Mouse (Mus musculus) embryonic fibroblast, embryonic 13.5 days (primary cell): Measurements from ENCODE around the gene Llgl2. TPM values are rescaled to one million over a fixed set of nuclear protein-coding genes. Genes with fewer than 3 reads are reported as not detected.
A peak's percentile ranks its signal among the peaks of the same experiment; 100 is the strongest.

ENCODE experiments used
- H3K27ac ChIP-seq: 2 replicates; pipeline ENCODE4 v1.5.1; 2012; ENCODE audit warnings: low read length, control low read depth, inconsistent platforms; ENCODE audit not compliant: insufficient read depth
- H3K4me1 ChIP-seq: 2 replicates; pipeline ENCODE4 v1.6.1; 2011; ENCODE audit warnings: low read length; ENCODE audit not compliant: control insufficient read depth, insufficient read depth
- H3K4me3 ChIP-seq: 2 replicates; pipeline ENCODE4 v1.5.1; 2011; ENCODE audit warnings: mild to moderate bottlenecking, control low read depth, low read length; ENCODE audit not compliant: insufficient read depth
- CTCF ChIP-seq: IDR thresholded peaks from 2 replicates; pipeline ENCODE4 v1.5.1; 2011; ENCODE audit warnings: mild to moderate bottlenecking, control low read depth, low read length, moderate library complexity, borderline replicate concordance; ENCODE audit not compliant: insufficient read depth
- POLR2A ChIP-seq: IDR thresholded peaks from 2 replicates; pipeline ENCODE4 v1.6.1; 2011; ENCODE audit warnings: low read depth, mild to moderate bottlenecking, control low read depth, low read length, moderate library complexity
- polyA plus RNA-seq: library from polyadenylated mRNA; stranded (reverse); fragments of >200 nt; gene quantifications from 2 replicates; pipeline ENCODE4 v1.2.4, GENCODE M21; 2011; ENCODE audit warnings: low read depth; ENCODE audit not compliant: missing spikeins, insufficient read length

Llgl2 gene
- polyA plus RNA-seq, 1 experiment, result 3.7 TPM

- no peak overlapping the region for H3K27ac ChIP-seq
- H3K4me1 ChIP-seq, result peaks cover 4% of the 10 kb centered on the region; the same call in 1 of the 2 replicates
- no peak for TF ChIP-seq CTCF
- no peak overlapping the region for H3K4me3 ChIP-seq
Observed at GRCm38 (mm10) chr11:115817331-115817730, 6.5 kb upstream of the Llgl2 start.

DNA sequence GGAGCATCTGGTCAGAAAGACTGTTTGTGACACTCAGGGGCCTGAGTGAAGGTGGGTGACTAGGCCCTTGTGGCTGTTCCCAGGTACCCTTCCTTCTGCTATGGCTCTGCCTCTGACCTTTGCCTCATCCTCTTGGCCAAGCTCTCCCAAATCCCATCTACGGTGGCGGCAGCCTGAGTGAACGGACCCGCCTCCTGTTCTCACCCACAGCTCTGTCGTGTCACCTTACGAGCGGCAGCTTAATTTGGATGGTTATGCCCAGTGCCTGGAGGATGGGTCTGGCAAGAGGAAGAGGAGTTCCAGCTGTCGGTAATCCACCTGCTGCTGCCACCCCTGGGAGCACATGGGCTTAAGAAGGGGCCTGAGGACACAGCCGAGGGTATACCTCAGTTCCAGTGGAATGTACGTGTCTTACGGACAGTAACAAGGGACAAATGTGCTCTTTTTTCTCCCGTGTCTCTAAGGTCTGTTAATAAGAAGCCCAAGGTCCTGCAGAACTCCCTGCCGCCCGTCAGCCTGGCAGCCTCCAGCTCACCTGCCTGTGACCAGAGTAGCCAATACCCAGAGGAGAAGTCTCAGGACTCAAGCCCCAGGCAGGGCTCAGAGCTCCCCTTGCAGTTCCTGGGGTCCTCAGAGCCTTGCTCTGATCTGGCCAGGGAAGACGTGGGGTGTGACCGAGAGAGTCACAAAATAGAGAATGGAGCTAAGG lies 3.8 kb upstream of the Llgl2 start:
- Histone ChIP-seq H3K27ac (no peak overlapping the region), H3K4me3 (no peak overlapping the region), H3K4me1 (peaks cover 4% of the 10 kb centered on the region; the same call in 1 of the 2 replicates)
- TF ChIP-seq POLR2A, result no peak
- no peak for TF ChIP-seq CTCF

GRCm38 (mm10) chr11:115821001-115821400 lies 2.8 kb upstream of the Llgl2 start:
- Histone ChIP-seq H3K4me3 (no peak overlapping the region), H3K27ac (peak overlapping the region; percentile 19; the same call in 1 of the 2 replicates), H3K4me1 (peaks cover 4% of the 10 kb centered on the region; the same call in 1 of the 2 replicates)
- TF ChIP-seq CTCF, result no peak
- no peak for TF ChIP-seq POLR2A

DNA sequence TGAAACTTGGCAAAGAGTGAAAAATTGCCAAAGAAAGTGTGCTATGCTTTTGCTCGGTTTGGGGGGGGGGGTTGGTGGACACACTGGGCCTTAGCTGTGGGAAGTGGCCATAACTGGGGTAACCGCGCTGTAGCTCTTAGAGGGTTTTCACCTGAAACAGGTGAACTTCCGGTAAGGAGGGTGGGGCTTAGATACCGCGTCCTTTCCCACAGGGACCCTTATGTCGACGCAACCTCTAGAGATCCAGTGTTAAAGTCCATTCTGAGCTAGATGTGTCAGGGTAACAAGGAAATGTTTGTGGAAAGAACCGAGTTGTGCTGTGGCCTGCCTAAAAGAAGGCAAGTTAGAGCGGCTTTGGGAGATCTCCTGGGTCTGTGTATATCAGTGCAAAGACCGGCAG lies 964 bp downstream of the Llgl2 start:
- Histone ChIP-seq H3K27ac (no peak overlapping the region), H3K4me3 (peak overlapping the region; percentile 54), H3K4me1 (peaks cover 8% of the 10 kb centered on the region; the same call in 1 of the 2 replicates)
- TF ChIP-seq POLR2A (no peak), CTCF (no peak)

DNA sequence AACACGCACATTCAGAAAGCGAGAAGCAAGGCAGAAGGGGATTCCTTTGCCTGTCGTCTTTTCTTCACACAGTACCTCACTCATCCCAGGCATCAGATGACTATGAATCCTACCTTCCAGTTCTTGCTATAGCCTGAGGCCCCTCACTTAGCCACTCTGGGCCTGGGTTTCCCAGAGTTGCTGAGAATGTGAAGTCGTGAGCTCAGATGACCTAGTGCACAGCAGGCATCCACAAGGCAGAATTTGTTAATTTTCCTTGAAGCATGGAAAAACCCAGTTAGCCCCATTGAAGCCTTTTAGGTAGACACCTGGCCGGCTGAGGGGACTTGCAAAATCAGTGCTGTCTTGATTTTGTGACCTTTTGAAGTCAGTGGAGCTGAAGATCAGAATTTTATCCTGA lies 2.6 kb downstream of the Llgl2 start:
- Histone ChIP-seq H3K4me3 (no peak overlapping the region), H3K4me1 (peaks cover 4% of the 10 kb centered on the region; the same call in 1 of the 2 replicates), H3K27ac (no peak overlapping the region)
- TF ChIP-seq POLR2A (no peak), CTCF (no peak)

GRCm38 (mm10) chr11:115827624-115828023 lies 3.8 kb downstream of the Llgl2 start:
- H3K4me3 ChIP-seq, result no peak overlapping the region
- H3K4me1 ChIP-seq, result peaks cover 4% of the 10 kb centered on the region; the same call in 1 of the 2 replicates
- TF ChIP-seq CTCF (no peak), POLR2A (no peak)
- H3K27ac ChIP-seq, result no peak overlapping the region

DNA sequence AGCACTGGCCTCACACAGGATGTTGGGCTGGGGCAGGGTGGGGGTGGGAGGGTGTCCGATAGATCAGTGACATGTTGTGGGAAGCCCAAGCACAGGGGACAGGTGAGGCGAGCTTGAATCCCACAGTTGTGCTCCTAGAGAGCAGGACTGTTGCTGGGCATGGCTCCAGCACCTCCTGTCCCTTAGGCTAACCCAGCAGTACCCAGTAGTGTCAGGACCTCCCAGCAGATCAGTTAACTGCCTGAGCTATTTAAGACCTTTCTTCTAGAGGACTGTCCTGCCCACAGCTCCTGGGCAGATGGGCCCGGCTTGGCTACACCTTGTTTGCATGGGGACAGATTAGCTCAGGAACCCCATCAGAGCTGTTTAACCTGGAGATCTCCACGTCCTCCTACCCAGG lies 5.2 kb downstream of the Llgl2 start:
- no peak overlapping the region for H3K4me3 ChIP-seq
- no peak for TF ChIP-seq CTCF
- no peak for TF ChIP-seq POLR2A
- no peak overlapping the region for H3K27ac ChIP-seq
- H3K4me1 ChIP-seq, result peaks cover 4% of the 10 kb centered on the region

DNA sequence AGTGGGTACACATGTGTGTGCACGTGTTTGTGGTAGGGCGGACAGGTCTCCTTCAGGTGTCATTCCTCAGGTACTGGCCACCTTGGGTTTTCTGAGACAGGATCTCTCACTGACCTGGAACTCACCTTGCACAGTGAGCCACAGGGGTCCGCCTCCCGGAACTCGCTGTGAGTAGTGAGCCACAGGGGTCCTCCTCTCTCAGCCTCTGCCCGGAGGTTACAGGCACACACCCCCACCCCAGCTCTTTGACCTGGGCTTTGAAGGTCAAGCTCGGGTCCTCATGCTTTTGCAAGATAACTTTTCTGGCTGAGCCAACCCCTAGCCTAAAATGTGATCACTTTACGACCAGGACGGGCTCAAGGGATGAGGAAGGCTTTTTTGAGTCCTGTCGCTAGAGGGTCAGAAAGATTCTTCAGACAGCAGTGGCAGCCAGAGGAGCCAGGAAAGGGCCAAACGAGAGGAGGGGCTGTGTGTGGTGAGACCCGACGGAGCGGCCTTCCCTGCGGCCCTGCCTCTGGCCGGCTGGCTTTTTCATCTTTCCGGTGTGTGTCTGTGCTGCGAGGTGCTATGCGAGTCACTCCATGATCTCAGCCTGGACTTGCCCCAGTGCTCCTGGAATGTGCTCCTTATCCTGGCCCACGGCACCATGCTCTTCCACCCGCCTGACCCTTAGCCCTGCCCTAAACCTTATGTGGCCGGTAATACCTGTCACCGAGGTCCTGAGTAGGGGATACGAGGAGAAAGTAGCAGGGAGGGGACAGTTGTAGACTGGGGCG lies 6.9 kb downstream of the Llgl2 start:
- no peak overlapping the region for H3K4me3 ChIP-seq

GRCm38 (mm10) chr11:115831518-115831917 lies 7.7 kb downstream of the Llgl2 start:
- Histone ChIP-seq H3K27ac (no peak overlapping the region), H3K4me1 (peaks cover 4% of the 10 kb centered on the region), H3K4me3 (no peak overlapping the region)
- TF ChIP-seq POLR2A (no peak), CTCF (no peak)

More for the DNA sequence above, 6.9 kb downstream of the Llgl2 start:
- no peak for TF ChIP-seq POLR2A
- TF ChIP-seq CTCF, result no peak
- no peak overlapping the region for H3K27ac ChIP-seq
- H3K4me1 ChIP-seq, result peaks cover 4% of the 10 kb centered on the region

DNA sequence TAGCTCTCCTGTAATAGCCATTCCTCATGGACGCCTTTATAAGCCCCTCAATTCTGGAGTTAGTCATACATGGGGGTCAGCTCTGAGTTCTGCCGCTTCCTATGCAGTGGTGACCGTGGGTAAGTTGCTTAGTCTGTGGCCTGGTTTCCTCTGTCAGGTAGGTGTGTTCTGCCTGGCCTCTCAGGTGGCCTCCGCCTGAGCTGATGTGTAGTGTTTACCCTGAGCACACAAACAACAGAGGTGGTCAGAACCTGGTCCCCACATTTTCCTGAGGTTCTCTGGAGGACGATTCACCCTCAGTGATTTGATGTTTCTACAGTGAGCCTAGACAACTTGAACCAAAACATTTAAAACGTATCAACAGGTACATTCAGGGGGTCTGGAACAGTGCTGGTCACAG lies 8.2 kb downstream of the Llgl2 start:
- Histone ChIP-seq H3K4me3 (no peak overlapping the region), H3K4me1 (peaks cover 4% of the 10 kb centered on the region), H3K27ac (no peak overlapping the region)
- TF ChIP-seq POLR2A, result no peak
- no peak for TF ChIP-seq CTCF
